Mouse (Mus musculus): ENCODE data around the gene Cd9. TPM values are rescaled to one million over a fixed set of nuclear protein-coding genes. Genes with fewer than 3 reads are reported as not detected.

Cd9 gene
- total RNA-seq (2023), result 304 and 333 TPM in 2 replicates

DNA sequence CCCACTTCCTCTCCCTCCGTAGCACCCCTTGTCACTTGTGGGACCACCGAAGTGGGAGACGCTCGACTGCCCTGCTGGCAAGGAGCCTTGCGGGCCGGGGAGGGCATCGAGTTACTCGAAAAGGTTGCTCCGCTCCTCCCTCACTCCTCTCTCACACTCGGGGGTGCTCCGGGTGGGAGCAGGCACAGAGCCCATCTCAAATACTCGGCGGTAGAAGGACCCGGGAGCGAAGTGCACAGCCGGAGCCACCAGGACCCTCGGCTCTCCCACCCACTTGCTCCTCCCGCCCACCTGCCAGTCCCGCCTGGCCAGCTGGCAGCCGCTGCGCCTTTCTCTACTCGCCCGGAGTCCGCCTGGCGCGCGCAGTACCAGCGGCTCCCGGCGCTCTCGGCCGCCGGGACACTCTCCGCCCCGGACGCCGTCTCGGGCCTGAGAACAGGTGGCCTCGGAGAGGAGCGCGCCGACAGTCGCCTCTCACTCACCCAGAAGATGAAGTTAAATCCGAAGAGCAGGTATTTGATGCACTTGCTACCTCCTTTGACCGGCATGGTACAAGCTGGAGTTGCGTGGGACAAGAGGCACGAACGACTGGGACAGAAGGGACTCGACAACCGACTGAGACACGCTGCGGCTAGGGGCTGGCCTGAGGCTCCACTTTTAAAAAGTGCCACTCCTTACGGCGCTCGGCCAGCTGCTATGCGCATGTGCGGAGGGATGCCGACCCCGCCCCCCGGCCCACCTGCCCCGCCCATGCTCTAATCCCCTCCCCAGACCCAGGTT is at the start of gene Cd9:
Cd9 (minus strand) TSS at position 700 of the 780 bp plus-strand sequence.

Other genes starting within 250 kb of the Cd9 start
- gene Tuba3a, start 208.7 kb downstream of the Cd9 start, total RNA-seq (2023), result not detected in 2 replicates
- 45.2 and 64.4 TPM in 2 replicates for gene Ltbr, start 180.9 kb downstream of the Cd9 start, total RNA-seq (2023)
- gene Scnn1a, start 174.1 kb downstream of the Cd9 start, total RNA-seq (2023), result 10.9 and 11.0 TPM in 2 replicates
- 352 and 391 TPM in 2 replicates for gene Tnfrsf1a, start 145.4 kb downstream of the Cd9 start, total RNA-seq (2023)
- gene Plekhg6, start 114.0 kb downstream of the Cd9 start, total RNA-seq (2023), result not detected in 2 replicates
- gene Vwf, start 52.0 kb upstream of the Cd9 start, total RNA-seq (2023), result 3.9 and 7.4 TPM in 2 replicates
- gene Ano2, start 195.6 kb upstream of the Cd9 start, total RNA-seq (2023), result not detected in 2 replicates